Mouse (Mus musculus) midbrain, embryonic 15.5 days (tissue): ENCODE measurements around the gene Rbms3. TPM values are rescaled to one million over a fixed set of nuclear protein-coding genes. Genes with fewer than 3 reads are reported as not detected.

Source experiments
- ATAC-seq: fragments of 200-750 bp; cut with Nextera tagmentation; replicated peaks from 2 replicates; pipeline ENCODE4 v1.8.0; 2017; ENCODE audit warnings: moderate TSS enrichment
- H3K27ac ChIP-seq: fragments of 300-500 bp; sonication (generic); 2 replicates; pipeline ENCODE4 v1.5.1; 2015; ENCODE audit warnings: mild to moderate bottlenecking, inconsistent platforms
- H3K27me3 ChIP-seq: fragments of 300-500 bp; sonication (generic); replicated peaks from 2 replicates; pipeline ENCODE4 v1.6.1; 2015; ENCODE audit warnings: inconsistent platforms
- H3K36me3 ChIP-seq: fragments of 300-500 bp; sonication (generic); replicated peaks from 2 replicates; pipeline ENCODE4 v1.6.1; 2015; ENCODE audit warnings: inconsistent platforms
- H3K4me1 ChIP-seq: fragments of 300-500 bp; sonication (generic); 2 replicates; pipeline ENCODE4 v1.6.1; 2015; ENCODE audit warnings: inconsistent platforms
- H3K4me2 ChIP-seq: fragments of 300-500 bp; sonication (generic); 2 replicates; pipeline ENCODE4 v1.6.1; 2015; ENCODE audit warnings: inconsistent platforms, mild to moderate bottlenecking, moderate library complexity
- H3K4me3 ChIP-seq: fragments of 300-500 bp; sonication (generic); 2 replicates; pipeline ENCODE4 v1.5.1; 2015; ENCODE audit warnings: mild to moderate bottlenecking, inconsistent platforms
- H3K9ac ChIP-seq: fragments of 300-500 bp; sonication (generic); 2 replicates; pipeline ENCODE4 v1.6.1; 2015; ENCODE audit warnings: mild to moderate bottlenecking, inconsistent platforms
- H3K9me3 ChIP-seq: fragments of 300-500 bp; sonication (generic); 2 replicates; pipeline ENCODE4 v1.6.1; 2016; ENCODE audit warnings: inconsistent platforms
- WGBS: fragments of 180-500 bp; shearing (Covaris S2); methylation state at CpG from one replicate; pipeline ENCODE4 v1.1.7; 2015; ENCODE audit warnings: mixed read lengths; 5-methylcytosine and 5-hydroxymethylcytosine counted together
- polyA plus RNA-seq: library from polyadenylated mRNA; unstranded; fragments of >200 nt; fragmentation: Nextera tagmentation; extraction: Ambion mirVana; gene quantifications from 2 replicates; pipeline ENCODE4 v1.2.1, GENCODE M21; 2015

Gene Rbms3
- polyA plus RNA-seq, 1 experiment from 2014 or later, result 51.9 TPM

DNA sequence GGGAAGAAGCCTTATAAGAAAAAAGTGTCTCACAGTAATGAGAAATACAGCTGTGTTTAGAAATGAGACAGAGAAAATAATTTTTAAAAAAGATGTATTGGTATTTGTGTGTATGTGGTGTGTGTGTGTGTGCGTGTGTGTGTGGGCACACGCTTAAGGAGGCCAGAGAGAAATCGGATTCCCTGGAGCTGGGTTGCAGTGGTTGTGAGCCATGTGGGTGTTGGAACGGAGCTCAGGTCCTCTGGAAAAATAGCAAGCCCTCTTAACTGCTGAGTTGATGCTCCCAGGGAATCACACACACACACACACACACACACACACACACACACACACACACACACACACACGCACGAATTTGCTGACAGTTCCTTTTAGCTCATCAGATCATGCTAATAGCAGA is 900.5 kb downstream of the Rbms3 start:
- Histone ChIP-seq H3K4me1 (no peaks in the 10 kb centered on the region), H3K27ac (no peak overlapping the region), H3K9ac (no peak overlapping the region), H3K36me3 (no peaks in the 10 kb centered on the region), H3K4me2 (no peak overlapping the region), H3K4me3 (no peak overlapping the region), H3K9me3 (no peaks in the 10 kb centered on the region), H3K27me3 (no peaks in the 10 kb centered on the region)
- ATAC-seq, result no peak
- 82% methylated on average over 6 of the region's 6 CpGs for WGBS

DNA sequence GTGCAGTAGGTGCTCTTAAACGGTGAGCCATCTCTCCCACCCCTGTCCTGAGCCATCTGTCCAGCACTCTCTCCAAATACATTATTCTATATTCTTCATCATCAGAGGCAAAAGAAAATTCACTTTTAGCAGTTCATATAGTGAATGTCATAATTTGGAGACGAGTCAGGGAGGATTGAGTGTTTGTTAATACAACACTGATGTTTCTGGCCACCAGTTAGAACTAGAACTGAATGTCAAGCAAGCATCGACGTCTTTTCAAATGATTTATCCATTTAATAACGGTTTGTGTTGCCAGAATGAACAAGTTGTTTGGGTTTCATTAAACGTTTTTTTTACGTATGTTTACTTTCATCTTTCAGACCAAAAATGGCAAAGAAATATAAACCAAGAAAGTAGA is 901.1 kb downstream of the Rbms3 start:
- Histone ChIP-seq H3K27me3 (no peaks in the 10 kb centered on the region), H3K4me3 (no peak overlapping the region), H3K36me3 (no peaks in the 10 kb centered on the region), H3K27ac (no peak overlapping the region), H3K9me3 (no peaks in the 10 kb centered on the region), H3K4me2 (no peak overlapping the region), H3K9ac (no peak overlapping the region), H3K4me1 (no peaks in the 10 kb centered on the region)
- ATAC-seq, result no peak
- 90% methylated on average over 7 of the region's 7 CpGs for WGBS

DNA sequence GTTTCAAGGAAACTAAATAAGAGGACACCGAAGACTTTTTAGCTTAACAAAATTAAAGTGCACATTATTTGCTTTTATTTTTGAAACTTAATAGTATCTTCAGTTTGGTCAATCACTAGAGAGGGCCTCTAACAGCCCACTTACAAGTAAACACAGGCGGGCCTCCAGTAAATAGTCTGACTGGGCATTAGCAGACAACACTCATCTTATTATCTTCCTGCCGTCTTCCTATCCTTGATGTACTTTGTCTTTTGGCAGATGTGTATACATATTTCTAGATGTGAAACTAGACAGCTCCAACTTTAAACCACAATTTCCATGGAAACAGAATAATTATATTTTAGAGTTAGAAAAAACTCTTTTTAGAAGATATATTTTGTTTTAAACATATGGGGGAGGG is 901.6 kb downstream of the Rbms3 start:
- 84% methylated on average over 3 of the region's 3 CpGs for WGBS
- Histone ChIP-seq H3K27me3 (no peaks in the 10 kb centered on the region), H3K4me2 (no peak overlapping the region), H3K4me1 (no peaks in the 10 kb centered on the region), H3K9me3 (no peaks in the 10 kb centered on the region), H3K36me3 (no peaks in the 10 kb centered on the region), H3K4me3 (no peak overlapping the region), H3K27ac (no peak overlapping the region), H3K9ac (no peak overlapping the region)
- no peak for ATAC-seq

DNA sequence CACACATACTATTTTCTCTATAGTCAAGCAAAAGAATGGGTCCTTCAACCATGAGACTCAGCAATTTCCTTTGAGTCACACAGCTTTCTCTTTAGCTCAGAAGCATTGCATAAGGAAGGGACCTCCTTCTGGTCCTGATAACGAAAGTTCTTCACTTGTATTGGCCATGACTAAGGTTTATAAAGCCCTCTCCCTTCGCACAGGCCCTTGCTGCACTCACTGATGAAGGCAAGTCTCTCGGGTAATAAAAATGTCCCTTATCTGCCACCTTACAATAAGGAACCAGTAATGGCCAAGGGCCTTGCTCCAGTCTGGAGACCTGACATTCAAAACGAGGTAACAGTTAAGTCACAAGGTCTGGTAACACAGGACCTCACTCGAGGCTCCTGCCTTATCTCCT is 905.1 kb downstream of the Rbms3 start:
- Histone ChIP-seq H3K27ac (no peak overlapping the region), H3K4me2 (no peak overlapping the region), H3K4me3 (no peak overlapping the region), H3K9ac (no peak overlapping the region), H3K4me1 (no peaks in the 10 kb centered on the region), H3K9me3 (no peaks in the 10 kb centered on the region), H3K36me3 (no peaks in the 10 kb centered on the region), H3K27me3 (no peaks in the 10 kb centered on the region)
- no peak for ATAC-seq
- 81% methylated on average over 5 of the region's 5 CpGs for WGBS

DNA sequence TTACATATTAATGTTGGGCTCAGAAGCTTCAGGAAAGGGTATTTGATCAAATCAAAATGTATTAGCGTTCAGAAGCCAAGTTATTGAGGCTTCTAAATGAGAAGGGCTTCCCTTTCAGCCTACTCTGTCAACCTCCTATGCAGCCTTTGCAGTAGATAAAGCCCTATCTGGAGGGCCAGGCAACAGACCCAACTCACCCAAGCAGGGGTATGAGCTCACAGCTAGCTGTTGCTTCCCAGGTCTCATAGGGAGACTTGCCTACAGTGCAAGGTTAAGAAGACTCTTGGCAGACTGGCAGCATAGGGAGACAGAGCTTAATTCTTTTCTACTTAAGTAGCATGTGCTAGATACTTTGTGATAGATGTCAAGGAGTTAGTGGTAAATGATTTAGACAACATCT is 926.6 kb downstream of the Rbms3 start:
- no peaks in the 10 kb centered on the region for H3K27me3 ChIP-seq
- no peak overlapping the region for H3K4me2 ChIP-seq
- no peaks in the 10 kb centered on the region for H3K9me3 ChIP-seq
- no peaks in the 10 kb centered on the region for H3K4me1 ChIP-seq
- no peak overlapping the region for H3K27ac ChIP-seq
- ATAC-seq, result no peak
- 88% methylated on average over 1 of the region's 1 CpGs for WGBS
- H3K4me3 ChIP-seq, result no peak overlapping the region
- no peaks in the 10 kb centered on the region for H3K36me3 ChIP-seq
- no peak overlapping the region for H3K9ac ChIP-seq

DNA sequence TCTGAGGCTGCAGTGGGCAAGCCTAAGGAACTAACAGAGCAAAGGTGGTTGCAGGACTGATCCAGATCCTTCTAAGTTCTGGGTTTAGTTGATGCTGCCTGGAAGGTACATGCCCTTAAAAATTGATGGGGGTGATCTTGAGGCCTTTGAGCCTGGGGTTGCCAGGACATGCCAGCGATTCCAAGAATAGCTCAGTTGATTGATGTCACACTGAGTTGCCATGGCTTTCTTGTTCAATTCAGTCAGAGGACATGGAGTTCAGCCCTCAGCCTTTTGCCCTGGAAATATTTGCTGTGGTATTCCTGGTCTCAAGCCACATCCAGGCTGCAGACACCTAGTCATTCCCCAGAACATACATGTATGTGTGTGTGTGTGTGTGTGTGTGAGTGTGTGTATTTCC is 927.1 kb downstream of the Rbms3 start:
- WGBS, result 59% methylated on average over 1 of the region's 1 CpGs
- Histone ChIP-seq H3K9ac (no peak overlapping the region), H3K9me3 (no peaks in the 10 kb centered on the region), H3K27me3 (no peaks in the 10 kb centered on the region), H3K4me3 (no peak overlapping the region), H3K4me1 (no peaks in the 10 kb centered on the region), H3K27ac (no peak overlapping the region), H3K4me2 (no peak overlapping the region), H3K36me3 (no peaks in the 10 kb centered on the region)
- no peak for ATAC-seq

DNA sequence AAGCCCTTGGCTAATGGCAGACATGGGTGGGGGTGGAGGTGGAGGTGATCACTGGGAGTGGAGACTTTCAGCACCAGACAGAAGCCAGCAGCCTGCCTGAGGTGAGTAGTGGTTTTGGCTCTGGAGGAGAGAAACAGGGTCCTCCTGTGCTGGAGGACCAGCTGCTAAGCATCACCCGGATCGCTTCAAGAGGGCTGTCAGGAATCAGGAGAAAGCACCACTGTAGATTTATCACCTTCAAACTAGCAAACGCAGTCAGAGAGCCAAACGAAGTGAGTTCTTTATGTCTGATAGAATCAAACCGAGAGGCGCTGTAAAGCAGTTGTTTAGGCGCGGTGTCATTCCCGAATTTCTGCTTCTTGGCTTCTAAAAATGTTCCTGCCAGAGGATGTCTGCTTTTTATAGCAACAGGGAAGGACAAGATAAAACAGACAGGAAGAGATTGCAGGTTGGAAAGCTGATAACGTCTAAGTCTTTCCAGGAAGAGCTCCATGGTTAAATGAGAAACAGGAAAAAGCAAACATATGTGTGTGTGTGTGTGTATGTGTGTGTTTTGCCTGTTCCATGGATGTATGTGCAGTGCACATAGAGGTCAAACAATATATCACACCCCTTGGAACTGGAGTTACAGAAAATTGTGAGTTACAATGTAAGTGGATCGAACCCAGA is 928.1 kb downstream of the Rbms3 start:
- Histone ChIP-seq H3K4me3 (no peak overlapping the region), H3K36me3 (no peaks in the 10 kb centered on the region), H3K27ac (no peak overlapping the region), H3K9me3 (no peaks in the 10 kb centered on the region), H3K9ac (no peak overlapping the region), H3K4me2 (no peak overlapping the region), H3K4me1 (no peaks in the 10 kb centered on the region), H3K27me3 (no peaks in the 10 kb centered on the region)
- WGBS, result 85% methylated on average over 11 of the region's 11 CpGs
- ATAC-seq, result no peak

DNA sequence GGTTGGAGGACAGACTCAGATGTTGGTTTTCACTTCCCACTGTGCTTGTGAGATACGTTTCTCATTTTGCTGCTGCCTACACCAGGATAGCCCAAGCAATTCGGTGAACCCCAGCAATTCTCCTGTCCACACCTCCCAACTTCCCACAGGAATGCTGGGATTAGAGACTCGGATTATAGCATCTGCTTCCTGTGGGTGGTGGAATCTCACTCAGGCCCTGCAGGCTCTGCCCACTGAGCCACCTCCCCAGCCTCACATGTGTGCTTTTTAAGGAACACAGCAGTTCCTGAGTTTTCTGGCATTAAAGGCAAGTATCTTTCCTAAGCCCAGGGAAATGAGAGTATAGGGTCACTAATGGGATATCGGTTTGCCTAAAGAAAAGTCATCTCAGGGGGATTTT is 941.1 kb downstream of the Rbms3 start:
- no peaks in the 10 kb centered on the region for H3K36me3 ChIP-seq
- H3K9ac ChIP-seq, result no peak overlapping the region
- no peak for ATAC-seq
- no peaks in the 10 kb centered on the region for H3K27me3 ChIP-seq
- H3K4me3 ChIP-seq, result no peak overlapping the region
- no peaks in the 10 kb centered on the region for H3K9me3 ChIP-seq
- H3K27ac ChIP-seq, result no peak overlapping the region
- no peaks in the 10 kb centered on the region for H3K4me1 ChIP-seq
- 82% methylated on average over 4 of the region's 4 CpGs for WGBS
- H3K4me2 ChIP-seq, result no peak overlapping the region

DNA sequence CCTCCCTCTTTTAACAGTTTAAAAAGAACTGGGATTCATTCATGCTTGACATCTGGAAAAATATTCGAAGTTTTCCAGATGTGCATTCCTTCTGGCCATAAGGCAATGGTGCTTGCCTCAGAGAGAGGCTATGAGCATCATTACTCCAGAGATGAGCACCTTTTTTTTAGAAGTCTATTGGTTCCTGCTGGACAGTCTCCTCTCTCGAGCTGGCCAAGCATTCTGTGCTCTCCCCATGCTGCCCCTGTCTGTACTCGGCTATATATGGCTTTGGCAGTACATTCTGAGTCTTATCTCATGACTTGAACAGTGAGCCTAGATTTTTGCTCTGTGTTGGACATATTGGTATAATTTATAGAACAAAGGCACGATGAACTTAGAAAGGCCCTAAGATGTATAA is 952.6 kb downstream of the Rbms3 start:
- Histone ChIP-seq H3K4me2 (no peak overlapping the region), H3K9me3 (no peaks in the 10 kb centered on the region), H3K9ac (no peak overlapping the region), H3K36me3 (no peaks in the 10 kb centered on the region), H3K4me1 (no peaks in the 10 kb centered on the region), H3K27ac (no peak overlapping the region), H3K4me3 (no peak overlapping the region), H3K27me3 (no peaks in the 10 kb centered on the region)
- ATAC-seq, result no peak
- WGBS, result 78% methylated on average over 4 of the region's 4 CpGs

DNA sequence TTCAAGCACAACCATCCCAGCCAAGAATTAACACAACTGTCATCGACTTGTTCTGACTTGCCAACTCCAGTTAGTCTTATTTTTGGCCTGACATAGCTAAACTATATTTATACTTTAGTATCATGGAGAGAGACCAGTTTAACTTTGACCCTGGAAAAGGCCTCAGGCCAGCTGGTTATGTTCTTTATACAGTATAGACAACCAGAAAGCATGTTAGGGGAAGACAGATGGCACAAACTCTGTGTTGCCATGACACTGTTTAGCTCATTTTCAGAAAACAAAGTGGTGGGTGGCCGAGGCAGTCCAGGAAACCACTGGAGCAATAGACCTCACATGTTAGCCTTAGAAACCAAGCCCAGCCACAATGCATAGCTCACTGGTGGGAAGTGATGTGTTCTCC is 953.3 kb downstream of the Rbms3 start:
- ATAC-seq, result no peak
- WGBS, result 71% methylated on average over 2 of the region's 2 CpGs
- Histone ChIP-seq H3K4me3 (no peak overlapping the region), H3K36me3 (no peaks in the 10 kb centered on the region), H3K9ac (no peak overlapping the region), H3K4me1 (no peaks in the 10 kb centered on the region), H3K4me2 (no peak overlapping the region), H3K9me3 (no peaks in the 10 kb centered on the region), H3K27ac (no peak overlapping the region), H3K27me3 (no peaks in the 10 kb centered on the region)

DNA sequence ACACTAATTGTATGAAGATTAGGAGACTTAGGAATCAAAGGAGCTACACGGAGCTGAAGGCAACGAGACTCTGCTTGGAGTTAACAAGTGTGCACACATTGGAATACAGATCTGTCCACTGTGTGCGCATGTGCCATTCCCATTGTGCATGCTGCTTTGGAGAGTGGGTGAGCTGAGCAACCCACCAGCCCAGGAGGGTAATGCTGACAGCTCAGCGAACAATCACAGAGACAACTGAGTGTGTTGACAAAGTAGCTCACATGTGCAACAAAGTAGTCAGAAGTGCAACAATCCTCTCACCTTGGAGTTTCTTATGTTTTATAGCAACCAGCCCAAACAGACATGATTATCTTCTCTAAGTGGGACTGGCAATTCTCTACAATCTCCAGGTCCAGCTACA is 955.5 kb downstream of the Rbms3 start:
- H3K9ac ChIP-seq, result no peak overlapping the region
- H3K27ac ChIP-seq, result no peak overlapping the region
- H3K4me2 ChIP-seq, result no peak overlapping the region
- no peaks in the 10 kb centered on the region for H3K4me1 ChIP-seq
- no peak for ATAC-seq
- no peaks in the 10 kb centered on the region for H3K27me3 ChIP-seq
- no peaks in the 10 kb centered on the region for H3K36me3 ChIP-seq
- 61% methylated on average over 4 of the region's 4 CpGs for WGBS
- no peak overlapping the region for H3K4me3 ChIP-seq
- H3K9me3 ChIP-seq, result no peaks in the 10 kb centered on the region

DNA sequence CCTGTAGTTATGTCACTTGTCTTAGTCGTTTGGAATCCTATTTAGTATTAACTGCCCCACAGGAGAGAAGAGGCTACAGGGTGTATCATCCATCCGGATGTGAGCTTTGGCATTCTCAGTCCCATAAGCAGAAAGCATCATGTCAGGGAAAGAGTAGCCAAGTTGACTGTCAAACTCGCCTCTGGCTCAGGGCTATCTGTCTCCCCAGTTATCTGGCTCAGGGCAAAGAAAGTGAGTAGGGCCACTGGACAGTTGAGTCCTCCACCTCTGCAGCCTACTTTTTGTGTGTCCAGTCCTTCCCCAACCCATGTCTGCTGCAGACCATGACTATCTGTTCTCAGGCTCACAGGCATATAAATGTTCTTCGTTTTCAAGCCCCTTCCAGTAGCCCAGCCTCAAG is 968.7 kb downstream of the Rbms3 start:
- no peak overlapping the region for H3K4me2 ChIP-seq
- no peak overlapping the region for H3K27ac ChIP-seq
- H3K27me3 ChIP-seq, result no peaks in the 10 kb centered on the region
- H3K4me1 ChIP-seq, result no peaks in the 10 kb centered on the region
- H3K36me3 ChIP-seq, result no peaks in the 10 kb centered on the region
- no peak overlapping the region for H3K9ac ChIP-seq
- H3K9me3 ChIP-seq, result no peaks in the 10 kb centered on the region
- ATAC-seq, result no peak
- H3K4me3 ChIP-seq, result no peak overlapping the region
- 92% methylated on average over 4 of the region's 4 CpGs for WGBS

DNA sequence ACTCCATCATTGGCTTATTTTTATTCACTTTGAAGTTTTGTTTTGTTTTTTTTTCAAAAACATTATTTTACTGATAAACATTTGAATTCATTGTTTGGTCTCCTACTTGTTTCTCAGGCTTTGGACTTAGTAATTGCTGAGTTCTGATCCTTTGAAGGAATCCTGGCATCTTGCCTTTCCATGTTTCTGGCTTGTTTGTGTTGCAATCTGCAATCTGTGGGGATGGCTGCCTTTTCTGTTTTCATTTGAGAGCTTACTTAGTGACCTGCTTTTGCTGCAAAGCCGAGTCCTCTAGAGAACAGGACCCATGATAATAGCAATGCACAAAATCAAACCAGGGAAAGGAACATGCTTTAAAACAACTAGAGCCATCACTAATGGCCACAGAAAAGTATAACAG is 969.8 kb downstream of the Rbms3 start:
- H3K36me3 ChIP-seq, result no peaks in the 10 kb centered on the region
- 67% methylated on average over 1 of the region's 1 CpGs for WGBS
- no peak overlapping the region for H3K9ac ChIP-seq
- H3K4me1 ChIP-seq, result no peaks in the 10 kb centered on the region
- H3K4me3 ChIP-seq, result no peak overlapping the region
- H3K9me3 ChIP-seq, result no peaks in the 10 kb centered on the region
- no peak overlapping the region for H3K4me2 ChIP-seq
- no peaks in the 10 kb centered on the region for H3K27me3 ChIP-seq
- no peak for ATAC-seq
- no peak overlapping the region for H3K27ac ChIP-seq
